Mouse (Mus musculus) myocyte (in vitro differentiated cells): ENCODE results near the gene Syne2. TPM values are rescaled to one million over a fixed set of nuclear protein-coding genes. Genes with fewer than 3 reads are reported as not detected.

ENCODE experiments used
- H3K27me3 ChIP-seq: one replicate; pipeline ENCODE4 v1.6.1; 2011; ENCODE audit not compliant: control insufficient read depth, insufficient read depth, insufficient read length
- H3K36me3 ChIP-seq: one replicate; pipeline ENCODE4 v1.6.1; 2011; ENCODE audit not compliant: control insufficient read depth, insufficient read depth
- H3K4me2 ChIP-seq: one replicate; pipeline ENCODE4 v1.6.1; 2011; ENCODE audit warnings: low read depth, control low read depth
- H3K4me3 ChIP-seq: one replicate; pipeline ENCODE4 v1.5.1; 2011; ENCODE audit warnings: mild to moderate bottlenecking, control low read depth, moderate library complexity
- H3K79me2 ChIP-seq: one replicate; pipeline ENCODE4 v1.6.1; 2011; ENCODE audit not compliant: control insufficient read depth, insufficient read depth
- H3ac ChIP-seq: one replicate; pipeline ENCODE4 v1.6.1; 2011; ENCODE audit not compliant: control insufficient read depth, insufficient read length
- CEBPB ChIP-seq: IDR thresholded peaks from 2 replicates; pipeline ENCODE4 v1.6.1; 2011; ENCODE audit warnings: mild to moderate bottlenecking, moderate library complexity; ENCODE audit not compliant: poor library complexity, insufficient read depth, severe bottlenecking
- E2F4 ChIP-seq: IDR thresholded peaks from one replicate; pipeline ENCODE4 v1.6.1; 2011; ENCODE audit warnings: mild to moderate bottlenecking, control low read depth, moderate library complexity; ENCODE audit not compliant: insufficient read depth
- MAX ChIP-seq: IDR thresholded peaks from one replicate; pipeline ENCODE4 v1.6.1; 2011; ENCODE audit warnings: low read depth, mild to moderate bottlenecking, control low read depth
- MYOD1 ChIP-seq, 3 experiments: IDR thresholded peaks; one replicate each; pipeline ENCODE4 v1.6.1; 2011; ENCODE audit warnings: control low read depth in 2 of 3, low read depth in 2 of 3, mild to moderate bottlenecking in 2 of 3, moderate library complexity in 1 of 3; ENCODE audit not compliant: insufficient read length in 2 of 3, control insufficient read depth in 1 of 3
- MYOG ChIP-seq, 3 experiments: IDR thresholded peaks; one replicate each; pipeline ENCODE4 v1.6.1; 2011; ENCODE audit warnings: control low read depth in 2 of 3, low read depth in 2 of 3, mild to moderate bottlenecking in 2 of 3; ENCODE audit not compliant: insufficient read length in 2 of 3, control insufficient read depth in 1 of 3, insufficient read depth in 1 of 3
- POLR2A ChIP-seq: IDR thresholded peaks from one replicate; pipeline ENCODE4 v1.6.1; 2011; ENCODE audit warnings: low read depth, mild to moderate bottlenecking, control low read depth, moderate library complexity; ENCODE audit not compliant: insufficient read length
- POLR2AphosphoS2 ChIP-seq: IDR thresholded peaks from one replicate; pipeline ENCODE4 v1.6.1; 2011; ENCODE audit warnings: low read depth, control low read depth; ENCODE audit not compliant: insufficient read length
- REST ChIP-seq: IDR thresholded peaks from one replicate; pipeline ENCODE4 v1.6.1; 2011; ENCODE audit warnings: mild to moderate bottlenecking, control low read depth, moderate library complexity; ENCODE audit not compliant: insufficient read depth, insufficient read length
- SRF ChIP-seq: IDR thresholded peaks from one replicate; pipeline ENCODE4 v1.6.1; 2011; ENCODE audit warnings: low read depth; ENCODE audit not compliant: control insufficient read depth, insufficient read length
- TCF12 ChIP-seq: IDR thresholded peaks from one replicate; pipeline ENCODE4 v1.6.1; 2011; ENCODE audit warnings: mild to moderate bottlenecking, control low read depth; ENCODE audit not compliant: poor library complexity, insufficient read depth, severe bottlenecking
- TCF3 ChIP-seq: IDR thresholded peaks from one replicate; pipeline ENCODE4 v1.6.1; 2011; ENCODE audit warnings: low read depth, control low read depth; ENCODE audit not compliant: insufficient read length
- USF1 ChIP-seq: IDR thresholded peaks from one replicate; pipeline ENCODE4 v1.6.1; 2011; ENCODE audit warnings: low read depth, mild to moderate bottlenecking, control low read depth, moderate library complexity
- polyA plus RNA-seq: library from polyadenylated mRNA; unstranded; fragments of >200 nt; fragmentation: generic; extraction: Trizol; gene quantifications from one replicate; pipeline ENCODE4 v1.2.1, GENCODE M21; 2012; ENCODE audit warnings: missing spikeins

Gene Syne2
- polyA plus RNA-seq, 1 experiment: 3.7 TPM

GRCm38 (mm10) chr12:76128306-76128705, 310.4 kb downstream of the Syne2 start:
- no peak overlapping the region for H3ac ChIP-seq
- no peak overlapping the region for H3K4me2 ChIP-seq
- no peak overlapping the region for H3K4me3 ChIP-seq
- no peaks in the 10 kb centered on the region for H3K79me2 ChIP-seq
- H3K27me3 ChIP-seq: no peaks in the 10 kb centered on the region
- no peaks in the 10 kb centered on the region for H3K36me3 ChIP-seq
- no peak for TF ChIP-seq POLR2A
- TF ChIP-seq MAX: no peak
- no peak for TF ChIP-seq TCF12
- TF ChIP-seq POLR2AphosphoS2: no peak
- TF ChIP-seq MYOG (IDR thresholded peaks at IDR 0.05; ENCODE audit: control insufficient read depth in 1 of 3, insufficient read depth in 1 of 3, insufficient read length in 2 of 3, low read depth in 2 of 3): no peak
- no peak for TF ChIP-seq USF1
- no peak for TF ChIP-seq CEBPB
- TF ChIP-seq E2F4: no peak
- TF ChIP-seq SRF: no peak
- no peak for TF ChIP-seq REST
- TF ChIP-seq MYOD1 (IDR thresholded peaks at IDR 0.05; ENCODE audit: control insufficient read depth in 1 of 3, insufficient read length in 2 of 3, low read depth in 2 of 3): no peak
- TF ChIP-seq TCF3: no peak

- no peak overlapping the region for H3K4me3 ChIP-seq
- H3K4me2 ChIP-seq: no peak overlapping the region
- no peaks in the 10 kb centered on the region for H3K27me3 ChIP-seq
- no peak overlapping the region for H3ac ChIP-seq
- TF ChIP-seq TCF3 (no peak), E2F4 (no peak), POLR2AphosphoS2 (no peak), TCF12 (no peak), MYOG (IDR thresholded peaks at IDR 0.05; ENCODE audit: control insufficient read depth in 1 of 3, insufficient read depth in 1 of 3, insufficient read length in 2 of 3, low read depth in 2 of 3) (no peak), REST (no peak), MYOD1 (IDR thresholded peaks at IDR 0.05; ENCODE audit: control insufficient read depth in 1 of 3, insufficient read length in 2 of 3, low read depth in 2 of 3) (no peak), USF1 (no peak), POLR2A (no peak), SRF (no peak), CEBPB (no peak), MAX (no peak)
- no peaks in the 10 kb centered on the region for H3K79me2 ChIP-seq
- no peaks in the 10 kb centered on the region for H3K36me3 ChIP-seq
Measured at GRCm38 (mm10) chr12:76128831-76129230, 310.9 kb downstream of the Syne2 start.

GRCm38 (mm10) chr12:76130281-76130680, 312.3 kb downstream of the Syne2 start:
- H3K36me3 ChIP-seq: no peaks in the 10 kb centered on the region
- H3K4me3 ChIP-seq: no peak overlapping the region
- TF ChIP-seq POLR2AphosphoS2: no peak
- TF ChIP-seq E2F4: no peak
- no peak for TF ChIP-seq SRF
- no peak for TF ChIP-seq MYOG (IDR thresholded peaks at IDR 0.05; ENCODE audit: control insufficient read depth in 1 of 3, insufficient read depth in 1 of 3, insufficient read length in 2 of 3, low read depth in 2 of 3)
- TF ChIP-seq REST: no peak
- no peak for TF ChIP-seq MAX
- no peak for TF ChIP-seq POLR2A
- no peak for TF ChIP-seq CEBPB
- TF ChIP-seq MYOD1 (IDR thresholded peaks at IDR 0.05; ENCODE audit: control insufficient read depth in 1 of 3, insufficient read length in 2 of 3, low read depth in 2 of 3): no peak
- TF ChIP-seq USF1: no peak
- TF ChIP-seq TCF3: no peak
- no peak for TF ChIP-seq TCF12
- no peak overlapping the region for H3K4me2 ChIP-seq
- no peak overlapping the region for H3ac ChIP-seq
- no peaks in the 10 kb centered on the region for H3K79me2 ChIP-seq
- no peaks in the 10 kb centered on the region for H3K27me3 ChIP-seq

- H3K27me3 ChIP-seq: no peaks in the 10 kb centered on the region
- H3K36me3 ChIP-seq: no peaks in the 10 kb centered on the region
- no peak overlapping the region for H3K4me2 ChIP-seq
- no peak overlapping the region for H3K4me3 ChIP-seq
- no peaks in the 10 kb centered on the region for H3K79me2 ChIP-seq
- H3ac ChIP-seq: no peak overlapping the region
- no peak for TF ChIP-seq MYOG (IDR thresholded peaks at IDR 0.05; ENCODE audit: control insufficient read depth in 1 of 3, insufficient read depth in 1 of 3, insufficient read length in 2 of 3, low read depth in 2 of 3)
- no peak for TF ChIP-seq USF1
- no peak for TF ChIP-seq TCF3
- TF ChIP-seq MAX: no peak
- TF ChIP-seq POLR2AphosphoS2: no peak
- no peak for TF ChIP-seq E2F4
- TF ChIP-seq REST: no peak
- no peak for TF ChIP-seq POLR2A
- TF ChIP-seq MYOD1 (IDR thresholded peaks at IDR 0.05; ENCODE audit: control insufficient read depth in 1 of 3, insufficient read length in 2 of 3, low read depth in 2 of 3): no peak
- no peak for TF ChIP-seq SRF
- TF ChIP-seq TCF12: no peak
- no peak for TF ChIP-seq CEBPB
Measured at GRCm38 (mm10) chr12:76130891-76131290, 313.0 kb downstream of the Syne2 start.
